Mouse (Mus musculus) forebrain, embryonic 16.5 days (tissue): Measurements from ENCODE around the gene Spata1. TPM values are rescaled to one million over a fixed set of nuclear protein-coding genes. Genes with fewer than 3 reads are reported as not detected.

ENCODE experiments used
- polyA plus RNA-seq: library from polyadenylated mRNA; unstranded; fragments of >200 nt; fragmentation: Nextera tagmentation; extraction: Ambion mirVana; gene quantifications from 2 replicates; pipeline ENCODE4 v1.2.1, GENCODE M21; 2015

The Spata1 gene
- polyA plus RNA-seq, 1 experiment from 2014 or later, result 7.4 TPM

Other genes with a start within 250 kb of the Spata1 start
- gene Ssx2ip, start 95.1 kb downstream of the Spata1 start, polyA plus RNA-seq, result 22.5 and 26.1 TPM in 2 replicates
- gene Ctbs, start 50.0 kb downstream of the Spata1 start, polyA plus RNA-seq, result 4.0 and 4.2 TPM in 2 replicates
- 318 and 371 TPM in 2 replicates for gene Gng5, start 54 bp upstream of the Spata1 start, polyA plus RNA-seq
- gene Rpf1, start 21.7 kb upstream of the Spata1 start, polyA plus RNA-seq, result 47.0 and 58.0 TPM in 2 replicates
- gene Uox, start 70.7 kb upstream of the Spata1 start, polyA plus RNA-seq, result not detected in 2 replicates
- not detected in 2 replicates for gene Dnase2b, start 115.8 kb upstream of the Spata1 start, polyA plus RNA-seq
- not detected in 2 replicates for gene 4930503B20Rik, start 151.6 kb upstream of the Spata1 start, polyA plus RNA-seq
- 0.63 and 0.83 TPM in 2 replicates for gene Samd13, start 185.8 kb upstream of the Spata1 start, polyA plus RNA-seq